Mouse (Mus musculus): ENCODE results near the gene Ccdc173. TPM values are rescaled to one million over a fixed set of nuclear protein-coding genes. Genes with fewer than 3 reads are reported as not detected.

Gene Ccdc173
- polyA plus RNA-seq, 1 experiment from 2014 or later = 3.0 TPM

- Histone ChIP-seq H3K36me3 (peaks cover 13% of the 10 kb centered on the region; the same call in 1 of the 2 replicates), H3K9ac (replicated peaks) (no peak overlapping the region), H3K27ac (no peak overlapping the region), H3K27me3 (no peaks in the 10 kb centered on the region), H3K4me1 (replicated peaks) (no peaks in the 10 kb centered on the region), H3K4me2 (no peak overlapping the region), H3K9me3 (no peaks in the 10 kb centered on the region), H3K4me3 (replicated peaks) (no peak overlapping the region)
- WGBS = 42% methylated on average over 5 of the region's 5 CpGs
- no peak for ATAC-seq (ENCODE audit: insufficient number of reproducible peaks, insufficient read depth, low FRiP score, low TSS enrichment, low read depth)
These were observed 10.6 kb downstream of the Ccdc173 start for GRCm38 (mm10) chr2:69778836-69779177.

- Histone ChIP-seq H3K27ac (no peak overlapping the region), H3K36me3 (peaks cover 13% of the 10 kb centered on the region; the same call in 1 of the 2 replicates), H3K4me3 (replicated peaks) (no peak overlapping the region), H3K27me3 (no peaks in the 10 kb centered on the region), H3K9ac (replicated peaks) (no peak overlapping the region), H3K4me2 (no peak overlapping the region), H3K4me1 (replicated peaks) (no peaks in the 10 kb centered on the region), H3K9me3 (no peaks in the 10 kb centered on the region)
- 72% methylated on average over 7 of the region's 7 CpGs for WGBS
- no peak for ATAC-seq (ENCODE audit: insufficient number of reproducible peaks, insufficient read depth, low FRiP score, low TSS enrichment, low read depth)
These were observed 11.2 kb downstream of the Ccdc173 start for GRCm38 (mm10) chr2:69777985-69778835.

DNA sequence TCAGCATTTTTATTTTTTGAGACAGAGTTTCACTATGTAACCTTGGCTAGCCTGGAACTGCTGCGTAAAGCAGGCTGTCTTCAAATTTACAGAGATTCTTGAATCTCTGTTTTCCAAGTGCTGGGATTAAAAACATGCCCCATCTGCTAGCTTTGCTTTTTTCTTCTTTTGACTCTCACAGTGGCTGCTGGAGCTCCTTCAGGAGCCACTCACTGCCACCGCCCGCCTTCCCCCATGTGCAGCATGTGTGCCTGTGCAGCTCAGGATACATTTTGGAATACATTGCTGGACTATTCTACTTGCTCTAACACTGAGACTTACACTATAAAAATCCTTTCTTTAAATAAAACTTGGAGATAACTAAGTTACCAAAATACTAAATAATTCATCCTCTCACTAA lies 16.0 kb downstream of the Ccdc173 start:
- 96% methylated on average over 3 of the region's 3 CpGs for WGBS
- no peak overlapping the region for H3K9ac ChIP-seq (replicated peaks)
- no peaks in the 10 kb centered on the region for H3K27me3 ChIP-seq
- H3K9me3 ChIP-seq = no peaks in the 10 kb centered on the region
- H3K4me1 ChIP-seq (replicated peaks) = no peaks in the 10 kb centered on the region
- no peak for ATAC-seq (ENCODE audit: insufficient number of reproducible peaks, insufficient read depth, low FRiP score, low TSS enrichment, low read depth)
- no peak overlapping the region for H3K27ac ChIP-seq
- H3K4me3 ChIP-seq (replicated peaks) = no peak overlapping the region
- H3K36me3 ChIP-seq = peaks cover 9% of the 10 kb centered on the region; the same call in 1 of the 2 replicates
- H3K4me2 ChIP-seq = no peak overlapping the region

GRCm38 (mm10) chr2:69764716-69765115 lies 24.7 kb downstream of the Ccdc173 start:
- Histone ChIP-seq H3K4me3 (replicated peaks) (no peak overlapping the region), H3K4me2 (no peak overlapping the region), H3K9ac (replicated peaks) (no peak overlapping the region), H3K36me3 (no peaks in the 10 kb centered on the region), H3K4me1 (replicated peaks) (no peaks in the 10 kb centered on the region), H3K9me3 (no peaks in the 10 kb centered on the region), H3K27me3 (no peaks in the 10 kb centered on the region), H3K27ac (no peak overlapping the region)
- ATAC-seq (ENCODE audit: insufficient number of reproducible peaks, insufficient read depth, low FRiP score, low TSS enrichment, low read depth) = no peak
- whole genome bisulfite sequencing = 70% methylated on average over 1 of the region's 1 CpGs

- Histone ChIP-seq H3K4me1 (replicated peaks) (no peaks in the 10 kb centered on the region), H3K4me3 (replicated peaks) (no peak overlapping the region), H3K9ac (replicated peaks) (no peak overlapping the region), H3K4me2 (no peak overlapping the region), H3K36me3 (no peaks in the 10 kb centered on the region), H3K27me3 (no peaks in the 10 kb centered on the region), H3K9me3 (no peaks in the 10 kb centered on the region), H3K27ac (no peak overlapping the region)
- ATAC-seq (ENCODE audit: insufficient number of reproducible peaks, insufficient read depth, low FRiP score, low TSS enrichment, low read depth) = no peak
- WGBS = 80% methylated on average over 4 of the region's 4 CpGs
These were observed 26.0 kb downstream of the Ccdc173 start for GRCm38 (mm10) chr2:69763340-69763739.

- H3K27ac ChIP-seq = no peak overlapping the region
- WGBS = 84% methylated on average over 5 of the region's 5 CpGs
- no peak overlapping the region for H3K9ac ChIP-seq (replicated peaks)
- no peaks in the 10 kb centered on the region for H3K9me3 ChIP-seq
- H3K4me3 ChIP-seq (replicated peaks) = no peak overlapping the region
- H3K4me1 ChIP-seq (replicated peaks) = no peaks in the 10 kb centered on the region
- ATAC-seq (ENCODE audit: insufficient number of reproducible peaks, insufficient read depth, low FRiP score, low TSS enrichment, low read depth) = no peak
- H3K27me3 ChIP-seq = no peaks in the 10 kb centered on the region
- H3K36me3 ChIP-seq = no peaks in the 10 kb centered on the region
- H3K4me2 ChIP-seq = no peak overlapping the region
These were observed 28.4 kb downstream of the Ccdc173 start for GRCm38 (mm10) chr2:69760980-69761379.

- Histone ChIP-seq H3K27me3 (no peaks in the 10 kb centered on the region), H3K4me3 (replicated peaks) (no peak overlapping the region), H3K9ac (replicated peaks) (no peak overlapping the region), H3K27ac (no peak overlapping the region), H3K36me3 (peaks cover 74% of the 10 kb centered on the region), H3K9me3 (no peaks in the 10 kb centered on the region), H3K4me1 (replicated peaks) (no peaks in the 10 kb centered on the region), H3K4me2 (no peak overlapping the region)
- ATAC-seq (ENCODE audit: insufficient number of reproducible peaks, insufficient read depth, low FRiP score, low TSS enrichment, low read depth) = no peak
- WGBS = 86% methylated on average over 1 of the region's 1 CpGs
These were observed 44.3 kb downstream of the Ccdc173 start for GRCm38 (mm10) chr2:69745091-69745490.

DNA sequence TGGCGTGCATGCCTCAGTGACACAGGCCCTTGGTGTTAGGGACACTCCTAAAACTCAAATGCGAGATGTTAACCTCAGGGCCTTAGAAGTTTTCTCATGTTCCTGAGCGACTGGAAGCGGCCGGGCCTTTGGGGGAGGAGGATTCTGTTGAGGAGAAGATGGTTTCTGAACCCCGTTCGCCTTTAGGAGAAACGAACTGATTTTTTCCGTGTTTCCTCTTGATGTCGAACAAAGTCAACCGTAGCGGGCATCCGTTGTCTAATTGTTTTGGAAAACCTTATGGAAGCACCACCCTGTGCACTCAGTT lies 65.9 kb downstream of the Ccdc173 start:
- peak overlapping the region; percentile 93 for H3K9ac ChIP-seq (replicated peaks)
- peaks cover 11% of the 10 kb centered on the region for H3K4me1 ChIP-seq (replicated peaks)
- H3K9me3 ChIP-seq = no peaks in the 10 kb centered on the region
- H3K27ac ChIP-seq = peak overlapping the region; percentile 92
- no peaks in the 10 kb centered on the region for H3K36me3 ChIP-seq
- no peaks in the 10 kb centered on the region for H3K27me3 ChIP-seq
- WGBS = under 1% methylated on average over 13 of the region's 13 CpGs
- peak overlapping the region; percentile 95 for H3K4me3 ChIP-seq (replicated peaks)
- peak overlapping the region; percentile 73 for H3K4me2 ChIP-seq
- ATAC-seq (ENCODE audit: insufficient number of reproducible peaks, insufficient read depth, low FRiP score, low TSS enrichment, low read depth) = no peak

DNA sequence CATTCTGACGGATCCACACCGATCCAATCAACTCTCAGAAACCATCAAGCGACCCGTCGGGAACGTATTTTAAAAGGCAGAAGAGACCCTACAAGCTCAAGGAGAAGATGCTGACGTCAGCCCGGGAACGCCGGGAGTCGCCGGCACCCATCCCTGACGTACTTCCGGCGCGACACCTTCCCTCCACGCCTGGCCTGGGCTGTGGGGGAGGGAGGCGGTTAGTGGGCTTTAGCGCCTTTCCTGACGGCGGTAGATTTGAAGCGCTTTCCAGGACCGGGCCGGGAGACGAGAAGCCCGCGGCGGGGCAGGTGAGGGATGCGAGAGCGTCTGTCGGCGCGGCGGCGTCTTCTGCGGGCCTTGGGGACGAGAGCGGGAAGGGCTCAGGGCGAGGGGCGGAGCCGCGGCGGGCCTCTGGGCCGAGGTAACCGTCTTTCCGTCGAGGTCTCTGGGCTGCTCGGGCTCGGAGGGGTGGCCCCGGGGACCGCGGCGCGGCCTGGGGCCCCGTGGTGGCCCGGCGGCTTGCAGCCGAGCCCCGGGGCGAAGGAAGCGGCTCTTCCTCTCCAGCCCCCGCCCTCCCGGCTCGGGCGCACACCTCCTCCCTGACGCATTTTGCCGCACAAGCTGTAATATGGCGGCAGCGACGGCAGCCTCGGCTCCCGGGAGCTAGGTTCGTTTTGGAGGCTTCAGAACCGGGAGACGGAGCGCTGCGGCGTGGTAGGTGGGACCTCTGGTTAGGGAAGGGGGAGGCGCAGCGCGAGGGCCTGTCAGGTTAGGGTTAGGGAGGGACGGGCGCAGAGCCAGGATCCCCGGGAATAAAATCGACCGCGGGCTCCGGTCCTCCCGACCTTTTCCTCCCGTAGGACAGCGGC lies 66.5 kb downstream of the Ccdc173 start:
- under 1% methylated on average over 90 of the region's 91 CpGs for WGBS
- ATAC-seq (ENCODE audit: insufficient number of reproducible peaks, insufficient read depth, low FRiP score, low TSS enrichment, low read depth) = peak; percentile 94
- Histone ChIP-seq H3K9ac (replicated peaks) (peak overlapping the region; percentile 93), H3K27ac (peak overlapping the region; percentile 92), H3K4me2 (peak overlapping the region; percentile 73), H3K4me3 (replicated peaks) (peak overlapping the region; percentile 95), H3K4me1 (replicated peaks) (peaks cover 11% of the 10 kb centered on the region), H3K36me3 (no peaks in the 10 kb centered on the region), H3K9me3 (no peaks in the 10 kb centered on the region), H3K27me3 (no peaks in the 10 kb centered on the region)

- H3K27ac ChIP-seq = peak within 1 kb of the TSS; percentile 92
- peak; percentile 52; the same call in 1 of the 2 replicates for ATAC-seq (ENCODE audit: insufficient number of reproducible peaks, insufficient read depth, low FRiP score, low TSS enrichment, low read depth)
- H3K4me1 ChIP-seq (replicated peaks) = peaks cover 11% of the 10 kb centered on the region
- peak within 1 kb of the TSS; percentile 93 for H3K9ac ChIP-seq (replicated peaks)
- no peaks in the 10 kb centered on the region for H3K27me3 ChIP-seq
- H3K36me3 ChIP-seq = no peaks in the 10 kb centered on the region
- no peaks in the 10 kb centered on the region for H3K9me3 ChIP-seq
- 7% methylated on average over 12 of the region's 12 CpGs for WGBS
- H3K4me3 ChIP-seq (replicated peaks) = peak within 1 kb of the TSS; percentile 95
- H3K4me2 ChIP-seq = peak within 1 kb of the TSS; percentile 73
These were observed 67.1 kb downstream of the Ccdc173 start, which contains the start of gene Ppig for GRCm38 (mm10) chr2:69722273-69722649. TSS of gene Ppig (plus strand) at chr2:69722545.

DNA sequence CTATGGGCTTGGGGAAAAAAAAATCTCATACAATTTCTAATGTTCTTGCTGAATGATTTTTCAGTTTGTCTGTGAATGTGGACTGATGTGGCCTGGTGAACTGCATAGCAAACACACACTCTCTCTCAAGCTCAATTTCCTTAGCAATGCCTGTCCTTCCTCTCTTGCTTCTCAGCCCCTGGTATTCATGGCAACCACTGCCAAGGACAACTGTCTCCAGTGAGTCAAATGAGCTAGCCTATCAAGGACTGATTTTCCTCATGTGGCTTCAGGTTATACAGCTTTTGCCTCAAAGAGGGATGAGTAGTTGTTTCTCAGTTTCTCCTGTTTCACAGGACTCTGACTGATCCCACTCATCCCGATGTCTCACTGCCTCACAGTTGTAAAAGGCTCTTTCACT lies 70.3 kb downstream of the Ccdc173 start:
- H3K9me3 ChIP-seq = no peaks in the 10 kb centered on the region
- no peak overlapping the region for H3K4me2 ChIP-seq
- no peak for ATAC-seq (ENCODE audit: insufficient number of reproducible peaks, insufficient read depth, low FRiP score, low TSS enrichment, low read depth)
- 0 out of 2 replicates have a peak, but pooled peaks cover 3% of the 10 kb centered on the region for H3K27me3 ChIP-seq
- WGBS = 79% methylated on average over 1 of the region's 1 CpGs
- H3K36me3 ChIP-seq = no peaks in the 10 kb centered on the region
- peaks cover 3% of the 10 kb centered on the region for H3K4me1 ChIP-seq (replicated peaks)
- H3K27ac ChIP-seq = no peak overlapping the region
- H3K4me3 ChIP-seq (replicated peaks) = no peak overlapping the region
- H3K9ac ChIP-seq (replicated peaks) = no peak overlapping the region

All from limb, embryonic 12.5 days (tissue).